Mouse (Mus musculus) erythroblast, embryonic 14.5 days (primary cell): Measurements from ENCODE around the gene Nsd2.

Experiments used
- GATA1 ChIP-seq: IDR thresholded peaks from 2 replicates; pipeline ENCODE4 v1.6.1; 2012; ENCODE audit warnings: low read length, inconsistent platforms, mixed read lengths
- TAL1 ChIP-seq: IDR thresholded peaks from 3 replicates; pipeline ENCODE4 v1.6.1; 2012; ENCODE audit warnings: low read length, inconsistent platforms, mixed read lengths

DNA sequence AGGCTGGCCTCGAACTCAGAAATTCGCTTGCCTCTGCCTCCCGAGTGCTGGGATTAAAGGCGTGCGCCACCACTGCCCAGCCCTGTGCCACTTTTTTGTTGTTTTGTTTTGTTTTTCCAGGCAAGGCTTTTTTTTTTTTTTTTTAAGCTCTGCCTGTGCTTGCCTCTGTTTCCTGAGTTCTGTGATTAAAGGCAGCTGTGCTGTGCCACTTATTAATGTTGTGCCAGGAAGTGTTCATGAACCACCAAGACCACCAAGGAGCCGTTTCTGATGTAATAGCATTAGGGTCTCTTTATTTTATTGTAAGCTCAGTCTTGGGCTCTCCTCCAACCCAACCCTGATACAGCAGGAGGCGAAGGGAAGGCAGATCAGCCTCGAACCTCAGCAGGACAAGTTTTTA, 7.6 kb downstream of the Nsd2 start:
- TF ChIP-seq GATA1: no peak
- no peak for TF ChIP-seq TAL1
